ENCODE assay signal across 31 mouse cellular contexts in genomic region chr7:116476264-116476663, GRCm38 (mm10). TPM values are rescaled to one million over a fixed set of nuclear protein-coding genes. Genes with fewer than 3 reads are reported as not detected.
DNase-seq lines count a peak whose midpoint lies in the region; ATAC-seq and TF ChIP-seq lines count a peak whose summit lies in the region.
"Had no signal": no experiment of that assay in that cellular context is flagged by ENCODE, and none has a peak within 500 bp of the region (broad histone marks: within the 10 kb centered on the region; RNA-seq: fewer than 3 reads in every experiment).

No protein-coding gene starts in this region.

- ATAC-seq in megakaryocyte, adult 5-6 weeks (ENCODE audit: poor library complexity, severe bottlenecking), result peak; percentile 93
- ATAC-seq: activated CD4-positive, CD25-positive, alpha-beta regulatory T cell, adult 4 months; forebrain, embryonic 14.5 days; hindbrain, embryonic 16.5 days; intestine, postnatal 0 days had no signal

- WGBS in bone marrow, adult 2 months, result 9% methylated on average over 5 of the region's 5 CpGs
- WGBS in small intestine, adult 2 months, result 67% methylated on average over 5 of the region's 5 CpGs

- H3K27ac ChIP-seq in bone marrow, adult 2 months (ENCODE audit: control insufficient read depth, insufficient read depth, low read depth, low read length, poor library complexity), result peak overlapping the region; percentile 51; the same call in 1 of the 2 replicates
- H3K27ac ChIP-seq in small intestine, adult 2 months (ENCODE audit: insufficient read depth, low read depth, low read length), result 0 out of 2 replicates have a peak overlapping the region, but pooled peaks have one; percentile 25
- H3K27ac ChIP-seq: embryonic facial prominence, embryonic 15.5 days; gastrocnemius, adult 2 months; heart, embryonic 10.5 days; hindbrain, embryonic 10.5 days; layer of hippocampus, adult 2 months; limb, embryonic 13.5 days; liver, embryonic 13.5 days; lung, embryonic 15.5 days; neural tube, embryonic 13.5 days had no signal

- TF ChIP-seq POLR2A in bone marrow, adult 2 months (IDR thresholded peaks at IDR 0.05; ENCODE audit: borderline replicate concordance, control insufficient read depth, low read depth, low read length), result no peak
- no peak for TF ChIP-seq POLR2A in small intestine, adult 2 months (IDR thresholded peaks at IDR 0.05; ENCODE audit: low read depth, low read length)

- H3K27me3 ChIP-seq in small intestine, adult 2 months (ENCODE audit: control insufficient read depth, insufficient read depth, low read length), result no peaks in the 10 kb centered on the region
- H3K27me3 ChIP-seq: embryonic facial prominence, embryonic 15.5 days; limb, embryonic 13.5 days; liver, embryonic 13.5 days; lung, embryonic 15.5 days; neural tube, embryonic 13.5 days had no signal

- peak; percentile 21 for DNase-seq in lung, postnatal 36 days
- DNase-seq in lung, postnatal 10 days, result no peak
- no peak for DNase-seq in adrenal gland, adult 8-10 months
- DNase-seq in adrenal gland, postnatal 36 days, result no peak
- no peak for DNase-seq in adrenal gland, adult (ENCODE audit: inconsistent age in 2 of 2, low spot score in 1 of 2)
- DNase-seq: adrenal gland, postnatal 14 days; cerebellum, adult 18-20 months; cerebellum, postnatal 36 days; gastrocnemius, adult 2 months; kidney, postnatal 25 days; layer of hippocampus, postnatal 36 days; liver, embryonic 13.5 days; midbrain, embryonic 14.5 days; right cerebral cortex, adult 18-20 months; right cerebral cortex, postnatal 4 days; thymus, postnatal 36 days had no signal

- no peak for TF ChIP-seq CTCF in bone marrow, adult 2 months (IDR thresholded peaks at IDR 0.05; ENCODE audit: control insufficient read depth, insufficient read depth, low read length)
- TF ChIP-seq CTCF in small intestine, adult 2 months (IDR thresholded peaks at IDR 0.05; ENCODE audit: extremely low read depth, insufficient read length, insufficient replicate concordance, low read depth, low read length), result no peak

- peaks cover 8% of the 10 kb centered on the region for H3K4me1 ChIP-seq in bone marrow, adult 2 months (ENCODE audit: control insufficient read depth, insufficient read depth, low read length)
- H3K4me1 ChIP-seq in small intestine, adult 2 months (ENCODE audit: control insufficient read depth, insufficient read depth, insufficient read length, low read length), result no peaks in the 10 kb centered on the region
- H3K4me1 ChIP-seq: embryonic facial prominence, embryonic 15.5 days; heart, embryonic 10.5 days; hindbrain, embryonic 10.5 days; limb, embryonic 13.5 days; liver, embryonic 13.5 days; lung, embryonic 15.5 days; neural tube, embryonic 13.5 days had no signal

- H3K36me3 ChIP-seq in small intestine, adult 2 months (ENCODE audit: control insufficient read depth, insufficient read depth, low read length), result no peaks in the 10 kb centered on the region
- H3K36me3 ChIP-seq: embryonic facial prominence, embryonic 15.5 days; heart, embryonic 10.5 days; hindbrain, embryonic 10.5 days; limb, embryonic 13.5 days; liver, embryonic 13.5 days; lung, embryonic 15.5 days; neural tube, embryonic 13.5 days had no signal

- H3K4me3 ChIP-seq in bone marrow, adult 2 months (replicated peaks; ENCODE audit: control insufficient read depth, low read depth, low read length), result no peak overlapping the region
- no peak overlapping the region for H3K4me3 ChIP-seq in small intestine, adult 2 months (ENCODE audit: low read depth, low read length)
- H3K4me3 ChIP-seq: embryonic facial prominence, embryonic 15.5 days; gastrocnemius, adult 2 months; heart, embryonic 10.5 days; hindbrain, embryonic 10.5 days; layer of hippocampus, adult 2 months; limb, embryonic 13.5 days; liver, embryonic 13.5 days; lung, embryonic 15.5 days; myocyte; neural tube, embryonic 13.5 days had no signal

RNA-seq across cellular contexts. Expression of gene Nucb2, which starts 27.9 kb away (rescaled TPM):
- polyA plus RNA-seq in bone marrow, adult 2 months (2011; ENCODE audit: insufficient read depth, insufficient read length, low replicate concordance, missing spikeins), result 6.5 and 23.0 TPM in 2 replicates
- total RNA-seq in megakaryocyte, adult 5-6 weeks (2015), result 60.7 and 77.1 TPM in 2 replicates
- total RNA-seq in megakaryocyte, adult 5-6 weeks (2017), result 74.1 and 81.9 TPM in 2 replicates
- 1.1 TPM in 2 replicates for polyA plus RNA-seq in small intestine, adult 2 months (2012; rRNA removed)
- total RNA-seq in adrenal gland, adult 8-10 months (2022), result 10 to 100 TPM; 21.6 to 32.4 (median 27.6) TPM
- 10 to 100 TPM; 19.6 to 23.5 TPM for total RNA-seq in adrenal gland, postnatal 36 days (2021)

RNA-seq across cellular contexts. Expression of gene Pik3c2a, which starts 33.0 kb away (rescaled TPM):
- polyA plus RNA-seq in bone marrow, adult 2 months (2011; ENCODE audit: insufficient read depth, insufficient read length, low replicate concordance, missing spikeins), result 0.79 and 3.9 TPM in 2 replicates
- 48.0 and 63.8 TPM in 2 replicates for total RNA-seq in megakaryocyte, adult 5-6 weeks (2015)
- total RNA-seq in megakaryocyte, adult 5-6 weeks (2017), result 37.7 and 39.9 TPM in 2 replicates
- 1.4 and 1.6 TPM in 2 replicates for polyA plus RNA-seq in small intestine, adult 2 months (2012; rRNA removed)
- 10 to 100 TPM; 30.0 to 47.3 (median 38.5) TPM for total RNA-seq in adrenal gland, adult 8-10 months (2022)
- 10 to 100 TPM; 36.5 to 36.7 TPM for total RNA-seq in adrenal gland, postnatal 36 days (2021)
